Mouse (Mus musculus): Measurements from ENCODE around the gene Usp24. TPM values are rescaled to one million over a fixed set of nuclear protein-coding genes. Genes with fewer than 3 reads are reported as not detected.

Gene Usp24
- polyA plus RNA-seq, 1 experiment from 2014 or later: 15.3 TPM

DNA sequence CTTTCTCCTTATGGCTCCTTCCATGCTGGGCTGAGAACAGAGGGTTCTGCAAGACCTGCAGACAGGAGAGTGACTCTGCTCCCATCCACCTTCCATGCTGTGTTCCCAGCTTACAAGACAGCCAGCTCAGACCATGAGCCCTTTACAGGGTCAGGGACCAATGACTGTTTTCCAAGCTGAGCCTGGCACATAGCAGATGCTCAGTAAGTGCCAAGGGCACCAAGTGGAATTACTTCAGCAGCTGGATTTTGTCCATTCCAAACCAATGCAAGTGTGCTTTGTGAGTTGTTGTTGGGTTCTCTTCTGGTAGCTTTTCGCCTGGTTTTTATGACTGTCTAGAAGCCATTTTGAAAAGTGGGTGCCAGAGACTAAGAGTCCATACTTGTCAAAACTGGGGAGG lies 167.8 kb downstream of the Usp24 start:
- DNase-seq (ENCODE audit: low spot score): no peak

DNA sequence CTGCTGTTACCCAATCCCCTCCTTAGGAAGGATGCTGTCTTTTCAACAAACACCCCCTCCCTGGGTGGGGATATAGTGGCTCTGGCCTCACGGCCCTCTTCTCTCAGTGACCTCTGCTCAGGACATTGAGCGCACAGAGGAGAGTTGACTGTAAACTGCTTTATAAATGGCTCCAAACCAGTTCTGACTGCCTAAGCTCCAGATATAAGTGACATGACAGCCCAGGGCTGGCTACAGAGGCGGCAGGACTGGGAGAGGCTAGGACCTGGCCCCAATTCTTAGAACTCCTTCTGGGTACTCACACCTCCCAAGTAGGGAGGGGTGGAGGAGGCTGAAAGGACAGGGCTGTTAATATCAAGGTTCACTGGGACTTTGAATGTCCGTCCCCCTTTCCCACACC lies 174.6 kb downstream of the Usp24 start:
- DNase-seq (ENCODE audit: low spot score): no peak

Other genes starting within 250 kb of the Usp24 start
- 0.68 and 1.1 TPM in 2 replicates for gene Pcsk9, start 148.1 kb downstream of the Usp24 start, polyA plus RNA-seq (2015; fragmentation: Nextera tagmentation; extraction: Ambion mirVana)
- 0.08 and 0.16 TPM in 2 replicates for gene Bsnd, start 176.1 kb downstream of the Usp24 start, polyA plus RNA-seq (2015; fragmentation: Nextera tagmentation; extraction: Ambion mirVana)
- 7.2 and 7.8 TPM in 2 replicates for gene Dhcr24, start 244.8 kb downstream of the Usp24 start, polyA plus RNA-seq (2015; fragmentation: Nextera tagmentation; extraction: Ambion mirVana)